Mouse (Mus musculus): ENCODE results near the gene Tiparp. TPM values are rescaled to one million over a fixed set of nuclear protein-coding genes. Genes with fewer than 3 reads are reported as not detected.

The Tiparp gene
- polyA plus RNA-seq, 2 experiments = 1.5 to 6.1 TPM

- no peak overlapping the region for H3K4me3 ChIP-seq (ENCODE audit: insufficient read depth in 1 of 2, low read depth in 2 of 2, low read length in 2 of 2)
- no peak overlapping the region for H3K4me2 ChIP-seq (ENCODE audit: low read depth)
- no peaks in the 10 kb centered on the region for H3K9me3 ChIP-seq (ENCODE audit: control insufficient read depth, low read length)
- TF ChIP-seq CTCF (IDR thresholded peaks at IDR 0.05; ENCODE audit: low read depth) = no peak
- no peak for TF ChIP-seq EP300 (IDR thresholded peaks at IDR 0.05; ENCODE audit: low read depth)
- no peaks in the 10 kb centered on the region for H3K27me3 ChIP-seq (ENCODE audit: control insufficient read depth, insufficient read depth, low read length)
- H3K36me3 ChIP-seq (replicated peaks; ENCODE audit: control insufficient read depth, insufficient read depth, low read depth) = no peaks in the 10 kb centered on the region
- H3K9ac ChIP-seq (replicated peaks) = no peak overlapping the region
- 0 out of 4 replicates have a peak, but pooled peaks cover 0 to 1% of the 10 kb centered on the region in 2 experiments for H3K4me1 ChIP-seq (replicated peaks; ENCODE audit: control insufficient read depth in 2 of 2, insufficient read depth in 2 of 2, low read length in 1 of 2)
- no peak for DNase-seq (ENCODE audit: low read depth in 3 of 3, low spot score in 3 of 3)
- ATAC-seq (ENCODE audit: insufficient read depth) = no peak
- no peak overlapping the region for H3K27ac ChIP-seq
Measured at GRCm38 (mm10) chr3:65535087-65535761, 7.0 kb downstream of the Tiparp start.

GRCm38 (mm10) chr3:65537288-65537687, 9.1 kb downstream of the Tiparp start:
- Histone ChIP-seq H3K9ac (replicated peaks) (no peak overlapping the region), H3K4me1 (replicated peaks; ENCODE audit: control insufficient read depth in 2 of 2, insufficient read depth in 2 of 2, low read length in 1 of 2) (peaks cover 2 to 9% of the 10 kb centered on the region in 2 experiments; a peak in 3 of 4 replicates), H3K4me2 (ENCODE audit: low read depth) (no peak overlapping the region), H3K27ac (no peak overlapping the region), H3K27me3 (ENCODE audit: control insufficient read depth, insufficient read depth, low read length) (no peaks in the 10 kb centered on the region), H3K9me3 (ENCODE audit: control insufficient read depth, low read length) (no peaks in the 10 kb centered on the region), H3K4me3 (ENCODE audit: insufficient read depth in 1 of 2, low read depth in 2 of 2, low read length in 2 of 2) (no peak overlapping the region), H3K36me3 (replicated peaks; ENCODE audit: control insufficient read depth, insufficient read depth, low read depth) (no peaks in the 10 kb centered on the region)
- WGBS (ENCODE audit: insufficient replicate concordance) = 65% methylated on average over 1 of the region's 1 CpGs
- no peak for DNase-seq (ENCODE audit: low read depth in 3 of 3, low spot score in 3 of 3)
- no peak for TF ChIP-seq EP300 (IDR thresholded peaks at IDR 0.05; ENCODE audit: low read depth)
- no peak for TF ChIP-seq CTCF (IDR thresholded peaks at IDR 0.05; ENCODE audit: low read depth)
- ATAC-seq (ENCODE audit: insufficient read depth) = no peak

- Histone ChIP-seq H3K36me3 (replicated peaks; ENCODE audit: control insufficient read depth, insufficient read depth, low read depth) (no peaks in the 10 kb centered on the region), H3K9ac (replicated peaks) (no peak overlapping the region), H3K4me2 (ENCODE audit: low read depth) (no peak overlapping the region), H3K4me1 (replicated peaks; ENCODE audit: control insufficient read depth in 2 of 2, insufficient read depth in 2 of 2, low read length in 1 of 2) (peaks cover 2 to 9% of the 10 kb centered on the region in 2 experiments; a peak in 3 of 4 replicates), H3K27me3 (ENCODE audit: control insufficient read depth, insufficient read depth, low read length) (no peaks in the 10 kb centered on the region), H3K4me3 (ENCODE audit: insufficient read depth in 1 of 2, low read depth in 2 of 2, low read length in 2 of 2) (no peak overlapping the region), H3K27ac (no peak overlapping the region), H3K9me3 (ENCODE audit: control insufficient read depth, low read length) (no peaks in the 10 kb centered on the region)
- TF ChIP-seq CTCF (IDR thresholded peaks at IDR 0.05; ENCODE audit: low read depth) (no peak), EP300 (IDR thresholded peaks at IDR 0.05; ENCODE audit: low read depth) (no peak)
- DNase-seq (ENCODE audit: low read depth in 3 of 3, low spot score in 3 of 3) (no peak), ATAC-seq (ENCODE audit: insufficient read depth) (no peak)
- 68% methylated on average over 6 of the region's 6 CpGs for WGBS (ENCODE audit: insufficient replicate concordance)
Measured at GRCm38 (mm10) chr3:65540906-65541551, 12.8 kb downstream of the Tiparp start.

GRCm38 (mm10) chr3:65541552-65541935, 13.3 kb downstream of the Tiparp start:
- H3K27ac ChIP-seq = no peak overlapping the region
- WGBS (ENCODE audit: insufficient replicate concordance) = 21% methylated on average over 4 of the region's 4 CpGs
- no peak overlapping the region for H3K9ac ChIP-seq (replicated peaks)

GRCm38 (mm10) chr3:65549785-65550184, 21.6 kb downstream of the Tiparp start:
- Histone ChIP-seq H3K4me3 (ENCODE audit: insufficient read depth in 1 of 2, low read depth in 2 of 2, low read length in 2 of 2) (no peak overlapping the region), H3K9ac (replicated peaks) (no peak overlapping the region), H3K27me3 (ENCODE audit: control insufficient read depth, insufficient read depth, low read length) (no peaks in the 10 kb centered on the region), H3K9me3 (ENCODE audit: control insufficient read depth, low read length) (no peaks in the 10 kb centered on the region), H3K4me2 (ENCODE audit: low read depth) (peak overlapping the region; percentile 15; the same call in 1 of the 2 replicates), H3K4me1 (replicated peaks; ENCODE audit: control insufficient read depth in 2 of 2, insufficient read depth in 2 of 2, low read length in 1 of 2) (peaks cover 0 to 3% of the 10 kb centered on the region in 2 experiments; a peak in 1 of 4 replicates), H3K27ac (no peak overlapping the region), H3K36me3 (replicated peaks; ENCODE audit: control insufficient read depth, insufficient read depth, low read depth) (no peaks in the 10 kb centered on the region)
- ATAC-seq (ENCODE audit: insufficient read depth) (no peak), DNase-seq (ENCODE audit: low read depth in 3 of 3, low spot score in 3 of 3) (no peak)
- WGBS (ENCODE audit: insufficient replicate concordance) = 50% methylated on average over 6 of the region's 6 CpGs
- TF ChIP-seq EP300 (IDR thresholded peaks at IDR 0.05; ENCODE audit: low read depth) (no peak), CTCF (IDR thresholded peaks at IDR 0.05; ENCODE audit: low read depth) (no peak)

More at GRCm38 (mm10) chr3:65541552-65541935, 13.3 kb downstream of the Tiparp start:
- Histone ChIP-seq H3K27me3 (ENCODE audit: control insufficient read depth, insufficient read depth, low read length) (no peaks in the 10 kb centered on the region), H3K9me3 (ENCODE audit: control insufficient read depth, low read length) (no peaks in the 10 kb centered on the region), H3K4me2 (ENCODE audit: low read depth) (no peak overlapping the region), H3K4me3 (ENCODE audit: insufficient read depth in 1 of 2, low read depth in 2 of 2, low read length in 2 of 2) (no peak overlapping the region), H3K4me1 (replicated peaks; ENCODE audit: control insufficient read depth in 2 of 2, insufficient read depth in 2 of 2, low read length in 1 of 2) (peaks cover 2 to 9% of the 10 kb centered on the region in 2 experiments; a peak in 3 of 4 replicates), H3K36me3 (replicated peaks; ENCODE audit: control insufficient read depth, insufficient read depth, low read depth) (no peaks in the 10 kb centered on the region)
- DNase-seq (ENCODE audit: low read depth in 3 of 3, low spot score in 3 of 3) = no peak
- ATAC-seq (ENCODE audit: insufficient read depth) = peak; percentile 60; the same call in 1 of the 2 replicates
- TF ChIP-seq EP300 (IDR thresholded peaks at IDR 0.05; ENCODE audit: low read depth) (no peak), CTCF (IDR thresholded peaks at IDR 0.05; ENCODE audit: low read depth) (no peak)
